Mouse (Mus musculus): ENCODE data around the gene Thap11. TPM values are rescaled to one million over a fixed set of nuclear protein-coding genes. Genes with fewer than 3 reads are reported as not detected.

Gene Thap11
- polyA plus RNA-seq, 1 experiment: 27.4 TPM

- TF ChIP-seq POLR2A (IDR thresholded peaks at IDR 0.05; ENCODE audit: borderline replicate concordance, low read depth, low read length) (no peak), CTCF (IDR thresholded peaks at IDR 0.05; ENCODE audit: low read depth, low read length) (no peak)
- H3K4me1 ChIP-seq (ENCODE audit: control insufficient read depth, insufficient read depth, low read length): peaks cover 32% of the 10 kb centered on the region
- H3K27ac ChIP-seq (ENCODE audit: insufficient read depth, low read depth, low read length): peak overlapping the region; percentile 61
- peak overlapping the region; percentile 53; the same call in 1 of the 2 replicates for H3K4me3 ChIP-seq (ENCODE audit: insufficient read depth, low read length)
Observed at GRCm38 (mm10) chr8:105859314-105859713, 4.4 kb downstream of the Thap11 start.

GRCm38 (mm10) chr8:105860143-105860981 is 5.4 kb downstream of the Thap11 start, which contains the start of gene Nutf2:
Gene Nutf2, plus strand, starts transcription at chr8:105860580.
- H3K27ac ChIP-seq (ENCODE audit: insufficient read depth, low read depth, low read length): peak within 1 kb of the TSS; percentile 70
- H3K4me1 ChIP-seq (ENCODE audit: control insufficient read depth, insufficient read depth, low read length): peaks cover 31% of the 10 kb centered on the region
- peak within 1 kb of the TSS; percentile 70 for H3K4me3 ChIP-seq (ENCODE audit: insufficient read depth, low read length)
- TF ChIP-seq CTCF (IDR thresholded peaks at IDR 0.05; ENCODE audit: low read depth, low read length) (no peak), POLR2A (IDR thresholded peaks at IDR 0.05; ENCODE audit: borderline replicate concordance, low read depth, low read length) (no peak)

- H3K4me3 ChIP-seq (ENCODE audit: insufficient read depth, low read length): peak overlapping the region; percentile 70
- H3K4me1 ChIP-seq (ENCODE audit: control insufficient read depth, insufficient read depth, low read length): peaks cover 27% of the 10 kb centered on the region
- TF ChIP-seq CTCF (IDR thresholded peaks at IDR 0.05; ENCODE audit: low read depth, low read length): no peak
- TF ChIP-seq POLR2A (IDR thresholded peaks at IDR 0.05; ENCODE audit: borderline replicate concordance, low read depth, low read length): no peak
- 0 out of 2 replicates have a peak overlapping the region, but pooled peaks have one; percentile 70 for H3K27ac ChIP-seq (ENCODE audit: insufficient read depth, low read depth, low read length)
Observed at GRCm38 (mm10) chr8:105861951-105862350, 7.0 kb downstream of the Thap11 start.

- Histone ChIP-seq H3K4me3 (ENCODE audit: insufficient read depth, low read length) (no peak overlapping the region), H3K27ac (ENCODE audit: insufficient read depth, low read depth, low read length) (no peak overlapping the region), H3K4me1 (ENCODE audit: control insufficient read depth, insufficient read depth, low read length) (peaks cover 5% of the 10 kb centered on the region; the same call in 1 of the 2 replicates)
- TF ChIP-seq CTCF (IDR thresholded peaks at IDR 0.05; ENCODE audit: low read depth, low read length) (0 out of 2 replicates have a peak, but pooled peaks have one; percentile 5), POLR2A (IDR thresholded peaks at IDR 0.05; ENCODE audit: borderline replicate concordance, low read depth, low read length) (no peak)
Observed at GRCm38 (mm10) chr8:105866364-105867029, 11.6 kb downstream of the Thap11 start.

GRCm38 (mm10) chr8:105874301-105874700 is 19.4 kb downstream of the Thap11 start:
- Histone ChIP-seq H3K4me3 (ENCODE audit: insufficient read depth, low read length) (0 out of 2 replicates have a peak overlapping the region, but pooled peaks have one; percentile 1), H3K4me1 (ENCODE audit: control insufficient read depth, insufficient read depth, low read length) (peaks cover 33% of the 10 kb centered on the region), H3K27ac (ENCODE audit: insufficient read depth, low read depth, low read length) (peak overlapping the region; percentile 61)
- no peak for TF ChIP-seq CTCF (IDR thresholded peaks at IDR 0.05; ENCODE audit: low read depth, low read length)
- TF ChIP-seq POLR2A (IDR thresholded peaks at IDR 0.05; ENCODE audit: borderline replicate concordance, low read depth, low read length): no peak

GRCm38 (mm10) chr8:105880754-105881520 is 26.0 kb downstream of the Thap11 start, which contains the start of gene Edc4:
Gene Edc4, plus strand, starts transcription at chr8:105880881.
- peaks cover 7% of the 10 kb centered on the region; the same call in 1 of the 2 replicates for H3K4me1 ChIP-seq (ENCODE audit: control insufficient read depth, insufficient read depth, low read length)
- TF ChIP-seq POLR2A (IDR thresholded peaks at IDR 0.05; ENCODE audit: borderline replicate concordance, low read depth, low read length) (no peak), CTCF (IDR thresholded peaks at IDR 0.05; ENCODE audit: low read depth, low read length) (no peak)
- peak within 1 kb of the TSS; percentile 89 for H3K4me3 ChIP-seq (ENCODE audit: insufficient read depth, low read length)
- no peak within 1 kb of the TSS for H3K27ac ChIP-seq (ENCODE audit: insufficient read depth, low read depth, low read length)

- TF ChIP-seq POLR2A (IDR thresholded peaks at IDR 0.05; ENCODE audit: borderline replicate concordance, low read depth, low read length): no peak
- Histone ChIP-seq H3K27ac (ENCODE audit: insufficient read depth, low read depth, low read length) (no peak overlapping the region), H3K4me3 (ENCODE audit: insufficient read depth, low read length) (no peak overlapping the region), H3K4me1 (ENCODE audit: control insufficient read depth, insufficient read depth, low read length) (no peaks in the 10 kb centered on the region)
Observed at GRCm38 (mm10) chr8:105889756-105890465, 35.0 kb downstream of the Thap11 start.

- no peak overlapping the region for H3K27ac ChIP-seq (ENCODE audit: insufficient read depth, low read depth, low read length)
- no peaks in the 10 kb centered on the region for H3K4me1 ChIP-seq (ENCODE audit: control insufficient read depth, insufficient read depth, low read length)
- no peak overlapping the region for H3K4me3 ChIP-seq (ENCODE audit: insufficient read depth, low read length)
- TF ChIP-seq CTCF (IDR thresholded peaks at IDR 0.05; ENCODE audit: low read depth, low read length) (no peak), POLR2A (IDR thresholded peaks at IDR 0.05; ENCODE audit: borderline replicate concordance, low read depth, low read length) (no peak)
Observed at GRCm38 (mm10) chr8:105890870-105891269, 35.9 kb downstream of the Thap11 start.

GRCm38 (mm10) chr8:105892432-105892831 is 37.5 kb downstream of the Thap11 start:
- TF ChIP-seq POLR2A (IDR thresholded peaks at IDR 0.05; ENCODE audit: borderline replicate concordance, low read depth, low read length) (no peak), CTCF (IDR thresholded peaks at IDR 0.05; ENCODE audit: low read depth, low read length) (peak; percentile 57; the same call in 1 of the 2 replicates)
- Histone ChIP-seq H3K4me3 (ENCODE audit: insufficient read depth, low read length) (no peak overlapping the region), H3K27ac (ENCODE audit: insufficient read depth, low read depth, low read length) (no peak overlapping the region), H3K4me1 (ENCODE audit: control insufficient read depth, insufficient read depth, low read length) (no peaks in the 10 kb centered on the region)
